Mouse (Mus musculus) frontal cortex, postnatal 14 days (tissue): ENCODE data around the gene Cnnm4.

Experiments
- DNase-seq, 2 experiments: peaks; one replicate each; pipeline ENCODE4 v3.0.0; 2022; ENCODE audit warnings: low spot score in 2 of 2

The Cnnm4 gene

DNA sequence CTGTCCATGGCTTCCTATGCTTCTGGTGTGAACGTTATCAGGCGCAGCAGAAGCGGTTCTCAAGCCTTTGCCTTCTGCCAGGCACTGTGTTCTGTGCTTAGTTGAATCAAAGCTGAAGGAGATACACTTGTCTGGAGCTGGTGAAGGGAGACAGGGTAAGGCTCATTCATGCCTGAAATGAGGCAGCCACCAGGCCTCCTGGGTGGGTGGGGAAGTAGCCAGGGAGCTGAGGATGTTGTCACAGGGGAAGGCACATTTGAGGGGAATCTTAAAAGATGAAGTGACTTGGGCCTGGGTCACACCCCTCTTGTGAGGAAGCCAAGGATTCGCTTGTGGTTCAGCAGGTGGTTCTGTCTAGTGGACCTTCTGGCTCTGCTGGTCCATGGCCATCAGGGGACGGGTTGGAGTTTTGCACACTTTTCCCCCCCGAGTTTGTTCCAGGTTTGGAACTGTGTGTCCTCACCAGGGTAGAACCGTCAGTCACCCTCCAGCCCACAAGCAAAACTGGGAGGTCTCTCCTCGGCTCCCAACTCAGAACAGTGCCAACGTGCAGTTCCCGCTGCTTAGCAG lies 1.9 kb downstream of the Cnnm4 start:
- no peak for DNase-seq

DNA sequence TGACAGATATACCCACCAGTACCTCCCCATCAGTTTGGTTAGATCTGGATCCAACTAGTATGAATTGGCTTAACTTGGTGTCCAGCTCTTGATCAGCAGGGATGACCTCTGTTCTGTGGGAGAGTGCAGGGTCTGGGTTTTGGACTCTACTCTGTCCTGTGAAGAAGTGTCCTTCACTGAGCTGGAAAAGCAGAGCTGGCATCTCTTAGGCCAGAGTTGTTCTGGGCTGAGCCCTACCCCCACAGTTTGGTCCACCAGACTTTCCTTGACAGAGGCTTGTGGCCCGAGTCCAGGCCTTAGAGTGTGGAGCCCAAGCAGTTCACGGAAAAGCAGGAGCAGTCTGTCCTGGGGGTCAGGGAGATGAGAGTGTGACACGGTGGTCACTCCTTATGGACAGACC lies 3.2 kb downstream of the Cnnm4 start:
- no peak for DNase-seq

DNA sequence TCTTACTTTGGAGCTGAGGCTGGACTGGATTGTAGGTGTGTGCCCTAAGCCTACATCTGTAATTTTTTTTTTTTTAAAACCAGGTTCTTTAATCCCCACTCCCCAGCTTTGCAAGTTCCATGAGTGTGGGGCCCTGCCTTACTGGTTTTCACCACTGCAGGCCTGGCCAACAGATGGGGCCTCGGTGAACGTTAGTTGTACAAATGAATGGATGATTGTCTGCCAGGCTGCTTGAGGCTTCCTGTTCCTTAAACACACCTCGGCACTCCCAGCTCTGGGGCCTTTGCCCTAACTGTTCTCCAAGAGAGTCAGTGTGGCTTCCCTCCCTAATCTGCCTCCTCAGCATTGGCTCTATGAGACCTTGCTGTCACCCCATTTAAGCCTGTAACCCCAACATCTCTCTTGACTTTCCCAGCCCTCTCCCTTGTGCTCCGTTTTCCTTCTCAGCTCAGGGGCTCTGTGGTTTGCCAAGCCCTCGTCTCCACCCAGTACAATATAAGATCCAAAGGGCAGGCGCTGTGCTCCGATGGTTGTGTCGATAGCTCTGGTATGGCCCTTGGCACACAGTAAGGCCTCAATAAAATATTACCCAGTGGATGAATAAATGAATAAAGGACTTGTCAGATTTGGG lies 4.2 kb downstream of the Cnnm4 start:
- no peak for DNase-seq

DNA sequence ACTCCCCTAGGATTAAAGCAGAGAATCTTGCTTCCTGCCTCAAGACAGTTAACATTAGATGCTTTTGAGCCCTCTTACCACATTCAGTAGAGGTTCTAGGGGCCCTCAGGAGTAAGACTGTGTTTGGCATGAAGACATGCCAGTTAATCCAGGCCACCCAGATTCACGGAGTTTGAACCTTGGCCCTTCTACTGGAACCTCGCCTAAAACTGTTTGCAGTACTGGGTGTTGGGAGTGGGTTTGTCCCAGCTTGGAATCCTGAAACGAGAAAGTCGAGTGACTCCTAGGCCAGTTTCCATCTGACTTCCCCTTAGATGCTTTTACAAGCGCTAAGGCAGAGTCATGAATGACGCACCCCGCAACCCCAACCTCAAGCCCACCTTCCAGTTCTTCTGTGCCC lies 5.0 kb downstream of the Cnnm4 start:
- DNase-seq: no peak

DNA sequence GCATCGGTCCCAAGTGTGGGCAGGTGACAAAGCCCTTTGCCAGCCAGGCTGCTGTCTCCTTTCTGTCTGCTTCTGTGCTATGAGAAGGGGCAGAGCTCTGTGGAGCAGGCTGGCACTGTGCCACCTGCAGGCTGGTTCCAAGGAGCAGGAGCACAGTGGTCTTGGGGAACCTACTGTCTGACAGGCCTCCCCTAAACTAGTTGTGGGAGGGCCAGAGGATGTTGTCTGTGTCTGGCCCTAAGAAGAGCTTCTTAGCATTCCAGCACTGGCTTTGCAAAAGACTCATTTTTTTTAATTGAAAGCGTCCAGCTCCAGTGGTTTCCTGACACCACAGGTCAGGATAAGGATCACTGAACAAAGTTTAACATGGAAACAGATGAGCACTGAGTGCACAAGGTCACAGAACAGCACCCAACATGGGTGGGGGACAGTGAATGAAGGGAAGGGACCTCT lies 6.9 kb downstream of the Cnnm4 start:
- DNase-seq: no peak

DNA sequence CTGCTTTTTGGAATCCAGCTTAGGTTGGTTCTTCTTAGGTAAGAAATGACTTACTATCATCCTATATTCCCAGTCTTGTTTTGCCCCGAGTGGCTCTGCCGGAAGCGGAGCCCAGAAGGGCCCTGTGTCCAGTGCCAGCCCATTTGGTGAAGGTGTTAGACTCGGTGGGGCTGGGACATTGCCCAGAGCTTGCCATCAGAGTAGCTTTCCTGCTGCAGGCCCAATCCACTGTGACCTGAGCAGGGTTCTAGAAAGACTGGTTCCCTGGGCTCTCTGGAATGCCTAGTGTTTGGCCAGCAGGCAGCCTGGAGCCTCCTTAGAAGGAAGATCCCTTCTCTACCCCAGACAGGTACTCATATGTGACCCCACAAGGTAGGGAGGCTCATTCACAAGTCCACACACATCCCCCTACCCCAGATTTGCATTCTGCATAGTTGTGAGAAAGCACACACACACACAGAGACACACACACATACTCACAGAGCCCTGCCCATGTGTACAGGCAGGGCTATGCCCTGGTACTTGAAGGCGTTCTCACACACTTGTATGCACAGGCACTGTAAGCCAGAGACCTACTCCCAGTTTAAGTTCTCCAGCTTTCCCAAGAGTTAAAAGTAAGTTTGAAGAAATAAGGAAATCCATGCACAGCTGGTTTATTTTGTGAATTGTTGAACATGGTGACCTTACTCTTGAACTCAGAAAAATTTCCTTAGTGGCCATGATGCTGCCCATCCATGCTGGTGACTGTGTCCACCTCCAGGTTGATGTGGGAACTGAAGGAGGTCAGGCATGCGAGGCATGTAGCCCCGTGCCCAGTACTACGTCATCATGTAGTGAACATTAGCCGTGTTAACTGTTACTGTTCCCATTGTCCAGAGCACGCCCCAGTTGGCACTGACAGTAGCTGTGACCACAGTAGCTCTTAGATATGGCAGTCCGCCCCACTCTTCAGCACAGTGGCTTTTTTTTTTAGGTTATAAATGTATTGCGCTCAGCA lies 8.8 kb downstream of the Cnnm4 start:
- DNase-seq: no peak

DNA sequence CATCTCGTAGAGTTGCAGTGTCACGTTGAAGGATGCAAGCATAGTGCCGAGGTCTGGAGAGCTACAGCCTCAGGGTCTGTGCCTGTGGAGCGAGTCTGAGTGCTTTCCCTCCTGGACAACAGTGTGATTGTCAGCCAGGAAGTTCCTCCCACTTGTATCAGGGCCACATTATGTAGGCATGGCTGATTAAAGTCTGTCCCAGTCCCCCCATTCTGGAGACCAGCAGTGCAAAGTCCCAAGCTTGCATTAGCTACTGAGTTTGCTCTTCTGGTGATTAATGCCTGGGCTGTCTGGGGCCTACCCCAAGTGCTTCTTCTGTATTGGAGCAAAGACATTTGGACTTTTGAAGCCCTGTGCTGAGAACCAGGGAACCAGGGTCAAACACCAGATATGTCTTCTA lies 12.4 kb downstream of the Cnnm4 start:
- DNase-seq: no peak

DNA sequence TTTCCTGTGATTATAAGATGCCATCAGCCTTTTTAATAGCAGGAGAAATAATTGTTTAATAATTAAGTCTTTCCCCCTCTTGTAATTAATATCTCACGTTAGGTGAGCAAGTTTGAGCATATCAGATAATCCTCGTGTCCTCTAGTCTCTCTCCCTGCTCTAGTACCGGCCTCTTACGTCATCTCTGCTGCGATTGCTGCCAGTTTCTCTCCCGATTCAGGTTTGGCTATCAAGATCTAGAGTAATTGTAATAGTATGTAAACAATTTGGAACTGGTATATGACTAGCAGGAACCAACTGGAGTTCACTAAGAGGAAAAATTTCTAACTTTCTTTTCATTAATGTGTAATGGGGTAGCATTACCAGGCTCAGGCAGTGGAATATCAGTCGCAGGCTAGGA lies 13.7 kb downstream of the Cnnm4 start:
- no peak for DNase-seq

DNA sequence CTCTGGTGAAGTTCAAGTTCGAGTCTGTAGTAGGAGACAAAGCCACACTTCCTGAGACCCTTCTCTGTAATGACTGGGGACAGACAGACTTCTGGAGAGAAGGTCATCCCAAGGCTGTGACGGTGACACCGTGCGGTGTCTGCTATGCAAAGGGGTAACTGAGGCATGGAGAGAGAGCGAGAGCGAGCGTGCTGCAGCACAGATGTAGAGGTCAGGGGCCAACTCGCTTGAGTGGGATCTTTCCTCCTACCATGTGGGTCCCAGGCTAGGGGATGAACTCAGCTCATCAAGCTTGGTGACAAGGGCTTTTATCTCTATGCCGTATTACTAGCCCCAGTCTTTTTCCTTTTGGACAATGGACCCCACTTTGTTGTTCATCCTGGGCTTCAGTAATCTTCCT lies 15.7 kb downstream of the Cnnm4 start:
- no peak for DNase-seq

DNA sequence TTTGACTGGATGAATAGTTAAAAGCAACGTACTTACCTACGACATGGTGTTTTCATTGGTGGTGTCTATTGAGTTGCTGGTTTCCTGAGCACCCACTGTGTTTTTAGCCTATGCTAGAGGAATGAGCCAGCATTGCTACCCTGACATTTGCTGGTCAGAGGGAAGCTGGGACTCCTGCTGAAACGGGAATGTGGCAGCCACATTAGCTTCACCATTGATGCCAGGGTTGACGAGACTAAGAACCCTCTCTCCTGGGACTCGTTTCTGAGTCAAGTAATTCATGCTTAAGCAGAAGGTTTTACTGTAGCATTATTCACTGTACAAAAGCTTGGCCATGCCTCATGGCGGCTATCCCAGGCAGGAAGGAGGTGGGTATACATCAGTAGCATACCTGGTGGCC lies 18.2 kb downstream of the Cnnm4 start:
- DNase-seq: no peak

DNA sequence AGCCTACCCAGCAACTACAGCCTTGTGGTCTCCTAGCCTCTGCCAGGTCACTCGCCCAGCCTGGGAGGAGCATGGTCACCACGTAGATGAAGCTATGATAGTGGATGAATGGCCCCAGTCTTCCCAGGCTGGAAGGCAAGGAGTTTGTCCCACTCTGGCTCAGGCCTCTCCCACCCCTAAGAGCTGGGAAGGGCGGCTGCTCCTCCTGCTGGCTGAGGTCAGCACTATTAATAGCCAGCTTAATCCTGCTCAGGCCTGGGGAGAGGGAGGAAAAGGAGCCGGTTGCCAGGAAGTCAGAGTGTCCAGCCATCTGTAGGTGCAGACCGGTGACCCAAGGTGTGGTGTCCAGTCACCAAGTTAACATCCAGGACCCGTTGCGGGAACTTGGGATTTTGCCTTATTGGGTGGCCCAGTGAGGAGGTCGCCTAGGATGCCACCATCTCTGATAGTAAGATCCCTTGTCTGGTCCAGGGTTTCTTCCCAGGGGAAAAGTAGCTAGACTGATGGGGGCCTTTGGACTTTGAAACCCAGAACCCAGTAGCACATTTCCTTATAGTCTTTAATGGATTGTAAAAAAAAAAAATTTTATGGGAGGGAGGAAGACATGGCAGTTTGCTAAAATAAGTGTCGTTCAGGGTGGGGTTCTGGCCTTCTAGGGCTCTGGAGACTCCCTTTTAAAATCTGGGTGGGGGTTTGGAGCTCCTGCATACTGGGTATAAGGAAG lies 21.2 kb downstream of the Cnnm4 start:
- no peak for DNase-seq

DNA sequence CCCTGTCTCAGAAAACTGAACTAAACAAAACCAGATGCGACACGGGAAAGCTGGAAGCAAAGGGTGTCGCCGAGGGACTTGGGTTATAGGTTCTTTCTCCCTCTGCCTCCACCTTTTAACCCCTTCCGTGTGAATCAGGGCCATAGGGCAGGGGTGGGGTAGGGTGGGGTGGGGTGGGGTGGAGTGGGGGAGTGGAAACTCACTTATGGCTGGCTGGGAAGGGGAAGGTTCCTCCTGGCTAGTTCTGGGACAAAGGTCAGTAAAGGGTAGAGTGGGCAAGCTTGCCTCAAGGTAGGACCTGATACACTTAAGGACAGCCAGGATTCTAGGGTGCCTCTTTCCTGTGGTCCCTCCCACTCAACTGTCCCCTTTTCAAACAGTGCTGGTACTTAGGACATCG lies 21.9 kb downstream of the Cnnm4 start:
- DNase-seq: no peak

DNA sequence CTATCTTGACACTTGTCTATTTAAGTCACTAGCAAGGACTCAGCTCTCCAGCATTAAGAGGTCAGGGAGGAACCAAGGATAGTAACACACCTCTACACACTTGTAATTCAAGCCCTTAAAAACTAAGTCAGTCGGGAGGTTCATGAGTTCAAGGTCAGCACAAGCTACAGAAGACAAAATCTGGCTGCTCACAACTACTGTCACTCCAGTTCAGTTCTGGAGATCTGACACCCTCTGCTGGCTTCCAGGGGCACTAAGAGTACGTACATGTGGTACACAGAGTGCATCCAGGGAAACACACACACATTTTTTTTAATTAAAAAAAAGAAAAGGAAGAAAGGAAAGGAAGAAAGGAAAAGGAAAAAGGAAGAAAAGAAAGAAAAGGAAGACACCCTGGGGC lies 25.3 kb downstream of the Cnnm4 start:
- DNase-seq: no peak

DNA sequence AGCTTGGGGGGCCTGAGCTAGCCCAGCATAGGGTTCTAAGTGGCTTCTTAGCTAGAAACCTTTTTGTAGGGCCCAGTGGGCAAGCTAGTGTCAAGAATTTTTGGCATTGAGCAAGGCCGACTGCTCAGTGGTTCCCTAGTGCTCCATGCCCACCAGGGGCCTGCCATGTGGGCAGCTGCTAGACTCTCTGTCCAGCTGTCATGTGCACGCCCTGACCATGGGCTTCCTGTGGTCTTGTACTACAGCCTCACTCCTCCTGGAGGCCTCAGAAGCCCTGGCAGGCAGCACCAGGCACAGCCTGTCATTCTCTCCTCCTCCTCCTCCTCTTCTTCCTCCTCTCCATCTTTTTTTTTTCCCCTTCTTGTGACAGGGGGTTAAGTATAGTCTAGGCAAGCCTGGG lies 25.9 kb downstream of the Cnnm4 start:
- DNase-seq: no peak

DNA sequence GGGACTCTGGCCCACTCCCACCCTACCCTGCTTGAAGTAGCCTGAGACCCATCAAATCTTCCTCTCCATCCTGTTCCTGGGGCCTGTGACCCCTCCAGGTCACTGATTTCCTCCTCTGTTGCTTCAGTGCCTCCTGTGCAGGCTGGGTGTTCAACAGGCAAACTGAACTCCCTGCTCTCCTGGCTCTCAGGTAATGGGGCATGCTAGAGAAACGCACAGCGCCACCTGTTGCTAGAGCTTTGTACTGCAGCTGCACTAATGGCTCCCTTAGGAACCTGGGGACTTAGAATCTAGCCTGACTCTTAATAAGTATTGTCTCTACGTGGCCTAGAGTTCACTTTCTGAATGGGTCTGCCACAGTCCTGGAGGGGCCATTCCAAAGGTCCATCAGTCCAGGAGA lies 29.8 kb downstream of the Cnnm4 start:
- peak in 1 of 2 experiments; percentile 63 for DNase-seq

DNA sequence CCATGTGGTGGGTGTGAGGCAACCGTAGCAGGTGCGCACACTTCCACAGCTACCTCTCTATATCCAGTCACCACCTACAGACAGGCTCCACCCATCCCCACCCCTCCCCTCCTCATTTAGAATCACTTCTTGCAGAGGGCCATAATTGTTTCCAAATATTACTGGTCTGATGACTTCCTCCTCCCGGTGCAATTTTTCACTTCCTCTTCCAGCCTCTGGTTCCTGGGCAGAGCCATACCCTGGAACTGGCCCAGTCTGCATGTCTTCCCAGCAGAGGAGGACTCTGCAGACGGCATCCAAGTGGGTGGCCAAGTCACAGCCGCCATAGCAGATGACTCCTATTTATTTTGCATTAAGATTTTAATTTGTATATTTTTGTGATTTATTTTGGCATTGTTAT lies 36.8 kb downstream of the Cnnm4 start:
- no peak for DNase-seq

DNA sequence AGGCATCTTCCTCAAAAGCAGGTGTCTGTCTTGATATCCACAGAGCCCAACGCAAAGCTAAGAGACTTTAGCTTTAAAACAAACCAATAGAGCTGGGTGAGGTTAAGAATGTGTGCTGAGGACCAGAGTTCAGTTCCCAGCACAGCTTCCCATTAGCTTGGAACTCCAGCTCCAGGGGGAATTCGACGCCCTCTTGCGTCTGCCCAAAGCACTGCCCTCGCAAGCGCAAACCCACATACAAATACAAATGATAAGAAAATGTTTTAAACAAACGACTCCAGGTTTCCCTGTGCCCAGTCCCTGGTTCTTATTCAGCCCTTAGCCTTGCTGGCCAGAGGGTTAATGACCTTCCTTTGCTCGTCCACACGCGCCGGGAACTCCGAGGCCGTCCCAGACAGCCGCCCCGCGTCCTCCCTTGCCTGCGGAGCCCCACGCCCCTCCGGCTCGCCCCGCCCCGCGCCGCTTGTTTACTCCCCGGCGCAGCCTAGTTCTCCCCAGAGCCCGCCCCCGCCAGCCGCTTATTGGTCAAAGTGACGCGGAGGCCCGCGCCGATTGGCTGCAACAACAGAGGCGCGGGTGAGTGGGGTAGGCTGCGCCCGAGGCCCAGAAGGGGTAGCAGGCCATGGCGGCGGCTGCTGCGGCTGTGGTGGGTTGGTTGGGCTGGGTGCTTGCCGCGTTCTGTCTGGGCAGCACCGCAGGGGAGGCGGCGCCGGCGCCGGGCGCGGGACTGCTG lies 40.0 kb downstream of the Cnnm4 start, which contains the start of gene Cnnm3:
TSS of gene Cnnm3 (plus strand) at position 579 of the 733 bp plus-strand sequence.
- DNase-seq: peak; percentile 94 to 99

DNA sequence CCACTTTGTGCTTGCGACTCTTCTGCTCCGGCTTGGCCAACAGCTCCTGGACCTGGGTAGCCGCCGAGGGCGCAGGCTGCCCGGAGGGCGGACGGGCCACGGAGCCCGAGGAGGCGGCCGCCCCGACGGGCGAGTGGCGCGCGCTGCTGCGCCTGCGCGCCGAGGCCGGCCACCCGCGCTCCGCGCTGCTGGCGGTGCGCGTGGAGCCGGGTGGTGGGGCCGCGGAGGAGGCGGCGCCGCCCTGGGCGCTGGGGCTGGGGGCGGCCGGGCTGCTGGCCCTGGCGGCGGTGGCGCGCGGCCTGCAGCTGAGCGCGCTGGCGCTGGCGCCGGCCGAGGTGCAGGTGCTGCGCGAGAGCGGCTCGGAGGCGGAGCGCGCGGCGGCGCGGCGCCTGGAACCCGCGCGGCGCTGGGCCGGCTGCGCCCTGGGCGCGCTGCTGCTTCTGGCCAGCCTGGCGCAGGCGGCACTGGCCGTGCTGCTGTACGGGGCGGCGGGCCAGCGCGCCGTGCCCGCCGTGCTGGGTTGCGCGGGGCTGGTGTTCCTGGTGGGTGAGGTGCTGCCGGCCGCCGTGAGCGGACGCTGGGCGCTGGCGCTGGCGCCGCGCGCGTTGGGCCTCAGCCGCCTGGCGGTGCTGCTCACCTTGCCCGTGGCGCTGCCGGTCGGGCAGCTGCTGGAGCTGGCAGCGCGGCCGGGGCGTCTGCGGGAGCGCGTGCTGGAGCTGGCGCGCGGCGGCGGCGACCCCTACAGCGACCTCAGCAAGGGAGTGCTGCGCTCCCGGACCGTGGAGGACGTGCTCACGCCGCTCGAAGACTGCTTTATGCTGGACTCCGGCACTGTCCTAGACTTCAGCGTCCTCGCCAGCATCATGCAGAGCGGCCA lies 40.9 kb downstream of the Cnnm4 start:
- no peak for DNase-seq

DNA sequence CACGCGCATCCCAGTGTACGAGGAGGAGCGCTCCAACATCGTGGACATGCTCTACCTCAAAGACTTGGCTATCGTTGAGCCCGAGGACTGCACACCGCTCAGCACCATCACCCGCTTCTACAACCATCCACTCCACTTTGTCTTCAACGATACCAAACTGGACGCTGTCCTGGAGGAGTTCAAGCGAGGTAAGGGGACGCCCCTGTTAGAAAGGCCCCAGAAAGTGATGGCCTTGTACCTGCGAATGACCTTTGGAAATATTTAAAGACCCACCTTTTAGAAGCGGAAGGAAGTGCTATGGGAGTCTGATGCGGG lies 41.5 kb downstream of the Cnnm4 start:
- no peak for DNase-seq

DNA sequence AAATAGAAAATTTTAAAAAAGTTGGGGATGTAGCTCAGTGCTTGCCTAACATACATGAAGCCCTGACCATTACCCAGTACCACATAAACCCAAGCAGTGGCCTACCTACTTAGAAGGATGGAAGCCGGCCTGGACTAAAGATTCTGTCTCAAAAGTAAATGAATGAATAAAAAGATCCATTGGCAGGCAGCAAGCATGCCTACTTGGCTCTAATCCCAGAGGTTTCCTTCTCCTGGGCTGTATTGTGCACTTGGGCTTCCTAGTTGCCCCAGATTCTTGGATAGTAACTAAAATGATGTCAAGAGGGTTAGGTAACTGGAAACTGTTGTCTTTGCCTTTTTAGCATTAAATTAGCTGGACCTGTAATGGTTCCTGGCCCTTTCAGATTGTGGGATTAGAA lies 41.9 kb downstream of the Cnnm4 start:
- DNase-seq: no peak

DNA sequence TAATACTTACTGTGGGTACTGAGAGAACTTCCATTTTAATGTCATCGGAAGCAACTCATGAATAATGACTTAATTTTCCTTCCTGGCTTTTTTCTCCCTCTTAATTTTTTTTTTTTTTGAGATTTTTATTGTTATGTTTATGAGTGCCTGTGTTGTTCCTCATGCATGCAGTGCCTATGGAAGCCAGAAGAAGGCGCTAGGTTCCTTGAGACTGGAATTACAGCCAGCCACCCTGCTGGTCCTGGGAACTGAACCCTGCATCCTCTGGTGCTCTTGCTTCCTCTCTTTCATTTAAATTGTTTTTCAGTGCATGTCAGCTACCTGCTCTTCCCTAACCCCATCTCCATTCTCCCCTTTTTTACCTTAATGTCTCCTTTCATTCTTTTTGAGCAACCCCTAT lies 42.3 kb downstream of the Cnnm4 start:
- DNase-seq: no peak
